Mouse (Mus musculus) small intestine, adult 2 months (tissue): ENCODE measurements around the gene Csmd2. TPM values are rescaled to one million over a fixed set of nuclear protein-coding genes. Genes with fewer than 3 reads are reported as not detected.
"Not testable (repeated sequence)": the region's sequence is repeated elsewhere in the genome, so short reads cannot be mapped to it uniquely, and the experiment has no call there.

ENCODE experiments used
- H3K27ac ChIP-seq: fragments of 200-500 bp; 2 replicates; pipeline ENCODE4 v1.5.1; 2012; ENCODE audit warnings: low read depth, low read length, control low read depth, inconsistent platforms; ENCODE audit not compliant: insufficient read depth
- H3K27me3 ChIP-seq: fragments of 200-500 bp; 2 replicates; pipeline ENCODE4 v1.6.1; 2012; ENCODE audit warnings: mild to moderate bottlenecking, moderate library complexity, low read length, inconsistent platforms; ENCODE audit not compliant: control insufficient read depth, insufficient read depth
- H3K36me3 ChIP-seq: fragments of 200-500 bp; 2 replicates; pipeline ENCODE4 v1.6.1; 2012; ENCODE audit warnings: mild to moderate bottlenecking, low read length, control low read depth, inconsistent platforms; ENCODE audit not compliant: control insufficient read depth, insufficient read depth
- H3K4me1 ChIP-seq: fragments of 200-500 bp; 2 replicates; pipeline ENCODE4 v1.6.1; 2012; ENCODE audit warnings: low read length, inconsistent platforms, mixed read lengths; ENCODE audit not compliant: control insufficient read depth, insufficient read depth, insufficient read length
- H3K4me3 ChIP-seq: fragments of 200-500 bp; 2 replicates; pipeline ENCODE4 v1.5.1; 2012; ENCODE audit warnings: low read depth, mild to moderate bottlenecking, control low read depth, inconsistent platforms, low read length, moderate library complexity
- CTCF ChIP-seq: fragments of 200-500 bp; IDR thresholded peaks from 2 replicates; pipeline ENCODE4 v1.5.1; 2012; ENCODE audit warnings: low read depth, mild to moderate bottlenecking, control low read depth, inconsistent platforms, low read length, moderate library complexity, mixed read lengths; ENCODE audit not compliant: insufficient replicate concordance, insufficient read length; ENCODE audit errors: extremely low read depth
- POLR2A ChIP-seq: fragments of 200-500 bp; IDR thresholded peaks from 2 replicates; pipeline ENCODE4 v1.6.1; 2012; ENCODE audit warnings: low read depth, mild to moderate bottlenecking, control low read depth, inconsistent platforms, low read length, moderate library complexity
- WGBS: fragments of 180-500 bp; shearing (Covaris S2); methylation state at CpG from one replicate; pipeline ENCODE4 v1.1.7; 2018; 5-methylcytosine and 5-hydroxymethylcytosine counted together
- polyA plus RNA-seq: library from polyadenylated mRNA; depleted of rRNA; stranded (reverse); fragments of >200 nt; gene quantifications from 2 replicates; pipeline ENCODE4 v1.2.3, GENCODE M21; 2012

The Csmd2 gene
- polyA plus RNA-seq, 1 experiment: 0.01 TPM

DNA sequence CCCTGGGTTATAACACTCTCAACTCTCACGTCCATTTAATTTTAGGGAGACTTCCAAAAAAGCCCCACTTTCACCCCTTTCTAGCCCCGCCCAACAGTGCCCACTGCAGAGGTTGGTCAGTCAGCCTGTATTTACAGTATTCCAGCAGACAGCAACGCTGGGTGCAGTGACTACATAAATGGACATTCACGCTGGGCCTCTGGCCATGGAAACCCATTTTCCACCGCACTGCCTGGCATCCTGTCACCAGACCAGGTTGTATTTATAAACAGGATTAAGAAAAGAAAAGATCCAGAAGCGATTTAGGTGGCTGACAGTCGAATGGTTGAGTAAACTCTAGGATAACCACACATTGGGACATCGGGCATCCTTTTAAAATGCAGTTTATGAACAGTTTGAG, 65.0 kb downstream of the Csmd2 start:
- no peaks in the 10 kb centered on the region for H3K27me3 ChIP-seq
- no peaks in the 10 kb centered on the region for H3K36me3 ChIP-seq
- no peaks in the 10 kb centered on the region for H3K4me1 ChIP-seq
- no peak overlapping the region for H3K4me3 ChIP-seq
- WGBS: 66% methylated on average over 8 of the region's 8 CpGs
- TF ChIP-seq POLR2A: no peak
- no peak for TF ChIP-seq CTCF
- H3K27ac ChIP-seq: no peak overlapping the region

DNA sequence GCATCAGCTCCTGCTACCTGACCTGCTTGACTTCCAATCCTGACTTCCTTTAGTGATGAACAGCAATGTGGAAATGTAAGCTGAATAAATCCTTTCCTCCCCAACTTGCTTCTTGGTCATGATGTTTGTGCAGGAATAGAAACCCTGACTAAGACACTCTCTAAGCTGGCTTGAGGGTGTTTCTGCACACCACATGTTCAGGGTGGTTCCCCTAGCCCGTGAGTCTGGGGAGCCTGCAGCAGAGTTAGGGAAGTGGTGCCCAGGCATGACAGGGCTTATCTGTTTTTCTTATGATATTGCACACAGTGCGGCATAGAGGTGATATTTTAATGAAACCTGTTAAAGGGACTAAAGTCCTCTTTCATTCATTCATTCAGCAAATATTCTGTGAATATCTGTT, 73.6 kb downstream of the Csmd2 start:
- not testable (repeated sequence) for H3K27me3 ChIP-seq, H3K36me3 ChIP-seq, H3K4me3 ChIP-seq, H3K4me1 ChIP-seq, H3K27ac ChIP-seq
- WGBS: 60% methylated on average over 2 of the region's 2 CpGs

DNA sequence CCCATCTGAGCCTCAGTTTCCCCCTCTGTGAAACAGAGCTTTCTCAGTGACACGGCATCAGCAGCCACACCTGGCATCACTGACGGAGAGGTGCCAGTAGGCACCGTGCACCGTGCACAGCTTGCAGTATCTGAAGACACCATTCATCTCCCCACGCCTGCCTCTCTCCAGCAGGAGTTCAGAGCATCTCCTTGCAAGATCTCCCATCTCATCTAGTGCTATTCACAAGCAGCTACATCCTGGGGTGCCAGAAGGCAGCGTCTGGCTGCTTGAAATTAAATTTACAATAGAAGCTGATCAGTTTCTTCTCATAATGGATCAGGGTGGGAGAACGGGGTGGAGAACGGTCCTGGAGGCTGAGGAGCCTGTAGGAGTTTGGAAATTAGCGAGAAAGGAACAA, 79.5 kb downstream of the Csmd2 start:
- 82% methylated on average over 9 of the region's 9 CpGs for WGBS

DNA sequence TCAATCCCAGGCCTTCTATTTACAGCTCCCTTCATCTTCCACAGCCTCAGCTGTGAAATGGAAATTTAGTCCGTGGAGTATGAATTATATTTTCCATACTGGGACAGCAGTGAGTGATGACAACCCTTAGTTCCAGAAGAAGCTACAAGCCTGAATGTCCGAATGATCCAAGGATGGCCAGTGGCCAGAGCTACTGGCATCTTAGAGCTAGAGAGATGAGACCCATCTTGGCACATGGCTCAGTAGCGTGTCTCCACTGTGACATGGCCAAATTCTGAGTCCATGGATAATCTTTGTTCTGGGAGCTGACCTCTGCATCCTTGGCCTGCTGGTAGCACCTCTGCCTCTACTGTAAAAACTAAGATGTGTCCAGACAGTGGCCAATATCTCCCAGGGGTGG, 96.8 kb downstream of the Csmd2 start:
- no peaks in the 10 kb centered on the region for H3K4me1 ChIP-seq
- no peaks in the 10 kb centered on the region for H3K27me3 ChIP-seq
- no peak overlapping the region for H3K4me3 ChIP-seq
- TF ChIP-seq CTCF (no peak), POLR2A (no peak)
- 76% methylated on average over 3 of the region's 3 CpGs for WGBS
- no peaks in the 10 kb centered on the region for H3K36me3 ChIP-seq
- H3K27ac ChIP-seq: no peak overlapping the region

More for the DNA sequence above, 79.5 kb downstream of the Csmd2 start:
- Histone ChIP-seq H3K4me3 (no peak overlapping the region), H3K36me3 (no peaks in the 10 kb centered on the region), H3K4me1 (no peaks in the 10 kb centered on the region), H3K27me3 (no peaks in the 10 kb centered on the region), H3K27ac (no peak overlapping the region)
- TF ChIP-seq CTCF (no peak), POLR2A (no peak)

DNA sequence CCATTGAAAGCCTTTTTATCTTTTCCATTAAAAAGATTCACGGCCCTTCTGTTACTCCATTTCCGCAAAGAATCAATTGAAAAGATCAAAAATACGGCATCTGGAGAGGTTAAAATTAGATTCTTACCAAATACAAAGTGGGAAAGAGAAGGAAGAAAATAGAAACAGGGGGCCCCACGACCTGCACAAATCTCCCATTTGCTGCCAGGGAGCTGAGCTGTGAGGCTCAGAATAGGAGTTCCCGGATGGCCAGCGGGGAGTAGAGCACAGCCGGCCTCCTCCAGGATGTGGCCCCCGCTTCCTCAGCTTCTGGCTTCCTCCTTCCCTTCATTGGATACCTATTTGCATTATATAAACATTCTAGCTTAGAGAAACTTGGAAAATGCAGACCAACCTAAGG, 97.4 kb downstream of the Csmd2 start:
- Histone ChIP-seq H3K36me3 (no peaks in the 10 kb centered on the region), H3K27me3 (no peaks in the 10 kb centered on the region), H3K4me1 (no peaks in the 10 kb centered on the region), H3K27ac (no peak overlapping the region), H3K4me3 (no peak overlapping the region)
- WGBS: 75% methylated on average over 8 of the region's 8 CpGs
- TF ChIP-seq CTCF (no peak), POLR2A (no peak)

DNA sequence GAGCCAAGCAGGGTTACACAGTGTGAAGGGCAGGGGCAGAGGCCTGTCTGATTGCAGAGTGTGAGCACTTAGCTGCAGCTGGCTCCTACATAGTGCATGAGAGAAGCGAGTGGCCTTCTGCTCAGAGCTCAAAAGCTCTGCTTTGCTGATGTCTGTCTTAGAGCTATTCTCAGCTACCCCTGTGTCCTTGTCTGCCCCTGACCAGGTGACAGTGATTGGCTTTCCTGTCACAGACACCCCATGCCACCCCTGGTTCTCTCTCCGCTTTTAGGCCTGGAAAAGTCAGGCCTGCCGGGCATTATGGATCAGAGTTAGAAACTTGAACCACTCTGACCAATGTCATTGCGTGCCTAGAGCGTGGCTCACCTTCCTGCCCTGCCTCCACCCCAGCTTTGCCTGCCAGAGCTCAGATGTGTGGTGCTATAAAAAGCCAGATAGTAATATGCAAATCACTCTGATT, 99.5 kb downstream of the Csmd2 start:
- 70% methylated on average over 5 of the region's 5 CpGs for WGBS
- Histone ChIP-seq H3K27me3 (no peaks in the 10 kb centered on the region), H3K36me3 (no peaks in the 10 kb centered on the region), H3K27ac (no peak overlapping the region), H3K4me1 (no peaks in the 10 kb centered on the region), H3K4me3 (no peak overlapping the region)
- TF ChIP-seq POLR2A (no peak), CTCF (no peak)

DNA sequence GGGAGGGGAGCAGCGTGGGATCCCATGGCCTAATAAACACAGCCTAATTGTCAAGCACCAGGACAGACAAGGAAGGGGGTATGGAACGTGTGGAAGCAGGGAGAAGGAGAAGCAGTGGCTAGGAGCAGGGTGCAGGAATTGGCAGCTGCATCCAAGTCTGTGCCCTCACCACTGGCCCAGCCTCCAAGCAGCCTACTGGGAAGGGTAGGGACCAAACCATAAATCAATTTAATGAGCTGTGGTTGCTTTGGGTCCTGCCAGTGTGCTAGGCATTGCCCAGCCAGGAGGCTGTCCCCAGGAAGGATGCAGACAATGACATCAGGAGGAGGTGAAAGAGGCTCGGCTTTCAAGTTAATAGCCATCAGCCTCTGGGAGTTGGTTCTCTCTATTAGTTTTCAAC, 100.0 kb downstream of the Csmd2 start:
- no peak overlapping the region for H3K4me3 ChIP-seq
- no peaks in the 10 kb centered on the region for H3K36me3 ChIP-seq
- no peaks in the 10 kb centered on the region for H3K4me1 ChIP-seq
- no peak overlapping the region for H3K27ac ChIP-seq
- TF ChIP-seq POLR2A (no peak), CTCF (no peak)
- WGBS: 32% methylated on average over 3 of the region's 3 CpGs
- H3K27me3 ChIP-seq: no peaks in the 10 kb centered on the region

DNA sequence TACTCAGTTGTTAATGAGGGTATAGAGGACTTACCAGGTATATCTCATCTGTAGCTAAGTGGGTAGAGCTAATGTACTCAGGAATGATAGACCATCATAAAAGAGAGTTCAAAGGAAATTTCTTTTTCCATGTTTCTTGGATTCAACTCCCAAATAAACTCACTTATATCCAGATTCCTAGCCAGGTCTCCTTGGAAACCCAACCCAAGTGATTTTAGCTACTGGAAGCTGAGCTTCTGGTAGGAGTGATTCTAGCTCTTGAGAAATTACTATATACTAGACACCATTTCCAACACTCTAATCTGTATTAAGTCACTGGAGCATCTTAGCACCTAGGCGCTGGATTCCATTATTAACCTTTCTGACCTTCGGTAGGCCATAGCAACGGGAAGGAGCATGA, 100.6 kb downstream of the Csmd2 start:
- no peaks in the 10 kb centered on the region for H3K27me3 ChIP-seq
- TF ChIP-seq POLR2A (no peak), CTCF (no peak)
- WGBS: 80% methylated on average over 3 of the region's 3 CpGs

More for the DNA sequence above, 100.6 kb downstream of the Csmd2 start:
- Histone ChIP-seq H3K4me3 (no peak overlapping the region), H3K4me1 (no peaks in the 10 kb centered on the region), H3K27ac (no peak overlapping the region), H3K36me3 (no peaks in the 10 kb centered on the region)
